Mouse (Mus musculus) kidney, embryonic 15.5 days (tissue): ENCODE measurements at regions not wholly inside any gene's neighbourhood (a gene's known extent, or its start where the extent isn't known, plus 50 kb on each side); places are given as distances from the start of the nearest gene placed in this dataset.

Experiments
- ATAC-seq: fragments of 200-750 bp; cut with Nextera tagmentation; replicated peaks from 2 replicates; pipeline ENCODE4 v1.8.0; 2017; ENCODE audit warnings: moderate TSS enrichment; ENCODE audit not compliant: low FRiP score
- H3K27ac ChIP-seq: fragments of 300-500 bp; sonication (generic); 2 replicates; pipeline ENCODE4 v1.5.1; 2015; ENCODE audit warnings: mild to moderate bottlenecking, inconsistent platforms
- H3K27me3 ChIP-seq: fragments of 300-500 bp; sonication (generic); 2 replicates; pipeline ENCODE4 v1.6.1; 2015; ENCODE audit warnings: inconsistent platforms
- H3K36me3 ChIP-seq: fragments of 300-500 bp; sonication (generic); 2 replicates; pipeline ENCODE4 v1.6.1; 2015; ENCODE audit warnings: inconsistent platforms
- H3K4me1 ChIP-seq: fragments of 300-500 bp; sonication (generic); 2 replicates; pipeline ENCODE4 v1.6.1; 2015; ENCODE audit warnings: inconsistent platforms
- H3K4me2 ChIP-seq: fragments of 300-500 bp; sonication (generic); 2 replicates; pipeline ENCODE4 v1.6.1; 2015; ENCODE audit warnings: moderate library complexity, mild to moderate bottlenecking, inconsistent platforms
- H3K4me3 ChIP-seq: fragments of 300-500 bp; sonication (generic); replicated peaks from 2 replicates; pipeline ENCODE4 v1.5.1; 2015; ENCODE audit warnings: mild to moderate bottlenecking, inconsistent platforms
- H3K9ac ChIP-seq: fragments of 300-500 bp; sonication (generic); 2 replicates; pipeline ENCODE4 v1.6.1; 2015; ENCODE audit warnings: mild to moderate bottlenecking, inconsistent platforms
- H3K9me3 ChIP-seq: fragments of 300-500 bp; sonication (generic); replicated peaks from 2 replicates; pipeline ENCODE4 v1.6.1; 2016; ENCODE audit warnings: inconsistent platforms
- WGBS: fragments of 180-500 bp; shearing (Covaris S2); methylation state at CpG from one replicate; pipeline ENCODE4 v1.1.7; 2015; ENCODE audit warnings: mixed read lengths; 5-methylcytosine and 5-hydroxymethylcytosine counted together

DNA sequence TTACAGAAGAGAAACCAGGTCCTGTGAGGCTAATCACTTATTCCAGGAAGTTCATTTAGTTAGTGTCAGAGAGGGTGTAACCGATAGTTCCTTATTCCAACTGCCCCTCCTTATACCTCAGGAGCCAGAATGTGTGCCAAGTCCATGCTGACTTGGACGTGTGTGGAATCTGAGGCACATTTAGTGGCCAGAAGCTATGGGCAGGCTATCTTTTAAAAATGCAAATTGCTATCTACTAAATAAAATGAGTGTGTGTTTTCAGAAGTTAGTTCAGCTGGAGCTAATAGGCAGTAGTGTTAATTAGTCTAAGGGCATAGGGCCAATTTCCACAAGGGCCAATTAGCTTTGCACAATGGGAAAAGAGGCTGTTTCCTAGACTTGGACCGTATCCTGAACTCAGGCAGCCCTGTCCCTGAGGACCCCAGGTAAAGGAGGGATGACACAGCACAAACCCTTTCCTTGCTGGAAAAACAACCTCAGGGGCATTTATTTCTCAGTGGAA is 168.5 kb downstream of the Icos start:
- H3K27me3 ChIP-seq: peaks cover 24% of the 10 kb centered on the region
- H3K9me3 ChIP-seq: no peaks in the 10 kb centered on the region
- 53% methylated on average over 3 of the region's 3 CpGs for WGBS
- peaks cover 32% of the 10 kb centered on the region for H3K4me1 ChIP-seq
- no peak overlapping the region for H3K4me2 ChIP-seq
- no peak overlapping the region for H3K4me3 ChIP-seq
- H3K9ac ChIP-seq: no peak overlapping the region
- no peak overlapping the region for H3K27ac ChIP-seq
- H3K36me3 ChIP-seq: no peaks in the 10 kb centered on the region
- no peak for ATAC-seq

DNA sequence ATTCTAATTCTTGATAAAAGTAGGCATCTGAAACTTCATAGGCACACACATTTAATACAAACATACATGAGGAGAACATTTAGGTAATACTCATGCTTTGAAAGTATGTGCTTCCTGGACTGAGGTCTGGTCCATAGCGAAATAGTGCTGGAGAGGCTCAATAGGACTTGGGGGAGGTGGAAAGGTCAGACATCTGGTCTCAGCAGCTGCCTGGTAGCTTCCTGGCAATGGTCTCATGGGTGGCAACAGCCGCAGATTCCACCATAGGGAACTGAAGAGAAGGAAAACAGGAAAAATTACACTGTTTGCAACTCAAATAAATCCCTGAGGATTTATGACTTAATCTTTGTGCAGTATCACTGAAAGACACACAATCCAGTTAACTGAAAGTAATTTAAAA is 174.0 kb downstream of the Icos start:
- no peak for ATAC-seq
- peaks cover 5% of the 10 kb centered on the region; the same call in 1 of the 2 replicates for H3K27me3 ChIP-seq
- H3K4me1 ChIP-seq: no peaks in the 10 kb centered on the region
- no peak overlapping the region for H3K9ac ChIP-seq
- H3K36me3 ChIP-seq: no peaks in the 10 kb centered on the region
- WGBS: 46% methylated on average over 2 of the region's 2 CpGs
- no peak overlapping the region for H3K4me2 ChIP-seq
- no peak overlapping the region for H3K27ac ChIP-seq
- no peaks in the 10 kb centered on the region for H3K9me3 ChIP-seq
- H3K4me3 ChIP-seq: no peak overlapping the region

DNA sequence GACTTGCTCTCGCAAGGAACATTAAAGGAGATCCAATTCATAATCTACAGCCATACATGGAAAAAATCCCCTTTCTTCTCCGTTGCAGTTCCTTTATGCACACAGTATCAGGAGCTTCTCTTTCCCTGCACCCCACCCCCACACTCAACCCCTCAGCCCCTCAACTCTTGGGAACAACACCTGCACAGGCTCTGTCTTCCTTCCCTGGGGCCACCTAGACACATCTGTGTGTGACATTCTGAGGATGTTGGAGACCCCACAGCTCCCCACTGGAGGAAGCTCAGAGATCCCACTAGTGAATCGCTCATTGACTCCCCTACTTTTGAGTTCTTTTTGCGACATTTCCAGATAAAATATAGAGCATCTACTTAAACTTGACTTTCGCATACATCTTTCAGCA is 174.4 kb downstream of the Icos start:
- Histone ChIP-seq H3K36me3 (no peaks in the 10 kb centered on the region), H3K27me3 (peaks cover under 1% of the 10 kb centered on the region; the same call in 1 of the 2 replicates), H3K9me3 (no peaks in the 10 kb centered on the region), H3K27ac (no peak overlapping the region), H3K4me3 (no peak overlapping the region), H3K9ac (no peak overlapping the region), H3K4me1 (no peaks in the 10 kb centered on the region), H3K4me2 (no peak overlapping the region)
- WGBS: 77% methylated on average over 5 of the region's 5 CpGs
- ATAC-seq: no peak

DNA sequence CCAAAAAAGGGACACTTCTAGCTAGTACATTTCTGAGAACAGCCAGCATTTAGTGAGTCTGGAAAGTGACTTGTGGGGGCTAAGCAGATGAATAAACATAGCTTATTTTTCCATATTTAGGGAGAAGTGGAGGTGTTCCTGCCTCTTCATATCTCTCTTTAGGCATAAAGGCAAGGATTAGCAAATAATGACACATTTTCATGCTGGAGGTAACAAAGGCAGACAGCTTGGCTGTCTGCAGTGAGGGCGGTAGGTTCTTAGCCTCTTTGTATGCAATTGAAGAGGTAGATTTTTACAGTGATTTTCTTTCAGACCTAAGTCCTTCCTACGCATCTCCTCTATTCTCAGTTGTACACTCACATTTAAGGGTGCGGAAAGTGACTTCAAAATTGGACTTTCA is 176.5 kb downstream of the Icos start:
- no peak for ATAC-seq
- Histone ChIP-seq H3K36me3 (no peaks in the 10 kb centered on the region), H3K4me2 (no peak overlapping the region), H3K4me3 (no peak overlapping the region), H3K9me3 (no peaks in the 10 kb centered on the region), H3K27me3 (no peaks in the 10 kb centered on the region), H3K4me1 (no peaks in the 10 kb centered on the region), H3K27ac (no peak overlapping the region), H3K9ac (no peak overlapping the region)
- 98% methylated on average over 3 of the region's 3 CpGs for WGBS

DNA sequence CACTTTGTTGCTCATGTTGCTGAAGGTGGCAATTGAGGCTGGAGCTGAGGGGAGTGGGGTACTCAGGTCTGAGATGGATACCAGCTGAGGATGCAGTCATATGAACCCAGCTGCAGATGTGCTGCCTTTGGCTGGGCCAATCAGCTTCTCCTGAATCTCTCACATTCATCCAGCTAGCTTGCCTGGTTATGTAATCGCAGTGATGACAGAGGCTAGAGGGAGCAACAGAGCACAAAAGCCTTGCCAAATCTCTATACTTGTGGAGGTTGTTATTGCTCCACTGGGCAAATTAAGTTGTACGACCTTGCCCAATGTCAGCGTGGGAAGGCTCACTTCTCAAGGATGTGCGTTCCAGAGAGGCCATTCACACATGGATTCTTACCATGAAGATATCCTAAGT is 179.5 kb downstream of the Icos start:
- H3K27me3 ChIP-seq: no peaks in the 10 kb centered on the region
- no peak for ATAC-seq
- H3K4me3 ChIP-seq: no peak overlapping the region
- no peaks in the 10 kb centered on the region for H3K36me3 ChIP-seq
- 75% methylated on average over 4 of the region's 4 CpGs for WGBS
- no peak overlapping the region for H3K4me2 ChIP-seq
- no peaks in the 10 kb centered on the region for H3K4me1 ChIP-seq
- H3K9me3 ChIP-seq: no peaks in the 10 kb centered on the region
- no peak overlapping the region for H3K27ac ChIP-seq
- no peak overlapping the region for H3K9ac ChIP-seq

DNA sequence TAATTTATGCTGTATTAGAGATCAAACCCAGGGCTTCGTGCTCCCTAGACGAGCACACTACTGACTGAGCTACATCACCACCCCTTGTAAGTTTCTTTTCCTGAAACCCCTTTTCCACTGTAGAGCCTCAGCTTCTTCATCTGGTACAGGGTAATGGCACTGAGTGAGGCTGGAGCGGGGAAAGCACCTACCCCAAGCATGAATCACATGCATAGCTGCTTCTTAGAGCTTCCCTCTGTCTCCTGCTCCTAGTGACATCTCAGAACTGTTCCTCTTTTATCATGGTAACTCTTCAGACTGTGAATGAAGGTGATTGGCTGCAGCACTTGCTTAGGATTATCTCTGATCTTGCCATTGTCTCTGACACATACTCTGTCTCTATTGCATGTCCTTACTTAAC is 182.8 kb downstream of the Icos start:
- ATAC-seq: no peak
- Histone ChIP-seq H3K9me3 (no peaks in the 10 kb centered on the region), H3K4me3 (no peak overlapping the region), H3K4me2 (no peak overlapping the region), H3K27me3 (no peaks in the 10 kb centered on the region), H3K27ac (no peak overlapping the region), H3K4me1 (no peaks in the 10 kb centered on the region), H3K36me3 (no peaks in the 10 kb centered on the region), H3K9ac (no peak overlapping the region)
- WGBS: 85% methylated on average over 3 of the region's 3 CpGs

DNA sequence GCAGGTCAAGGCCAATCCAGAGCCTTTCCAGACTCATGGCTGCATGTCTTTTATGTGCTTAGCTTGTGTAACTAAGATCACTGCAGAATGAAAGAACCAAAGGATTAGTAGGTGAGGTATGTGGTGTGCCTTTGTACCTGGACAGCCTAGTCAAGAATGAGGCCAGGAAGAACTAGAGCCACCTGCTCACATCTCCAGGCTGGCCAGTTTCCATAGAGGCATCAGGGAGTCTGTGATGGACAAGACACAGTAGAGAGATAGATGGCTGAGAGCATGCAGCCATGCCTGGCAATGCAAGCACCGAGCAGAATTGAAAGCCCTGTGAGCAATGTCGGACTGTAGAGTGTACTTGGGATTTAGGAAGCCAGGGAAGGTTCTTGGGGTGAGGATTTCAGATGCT is 186.5 kb downstream of the Icos start:
- WGBS: 87% methylated on average over 2 of the region's 2 CpGs
- no peak for ATAC-seq
- Histone ChIP-seq H3K27me3 (no peaks in the 10 kb centered on the region), H3K4me1 (no peaks in the 10 kb centered on the region), H3K9ac (no peak overlapping the region), H3K27ac (no peak overlapping the region), H3K36me3 (no peaks in the 10 kb centered on the region), H3K9me3 (no peaks in the 10 kb centered on the region), H3K4me3 (no peak overlapping the region), H3K4me2 (no peak overlapping the region)

DNA sequence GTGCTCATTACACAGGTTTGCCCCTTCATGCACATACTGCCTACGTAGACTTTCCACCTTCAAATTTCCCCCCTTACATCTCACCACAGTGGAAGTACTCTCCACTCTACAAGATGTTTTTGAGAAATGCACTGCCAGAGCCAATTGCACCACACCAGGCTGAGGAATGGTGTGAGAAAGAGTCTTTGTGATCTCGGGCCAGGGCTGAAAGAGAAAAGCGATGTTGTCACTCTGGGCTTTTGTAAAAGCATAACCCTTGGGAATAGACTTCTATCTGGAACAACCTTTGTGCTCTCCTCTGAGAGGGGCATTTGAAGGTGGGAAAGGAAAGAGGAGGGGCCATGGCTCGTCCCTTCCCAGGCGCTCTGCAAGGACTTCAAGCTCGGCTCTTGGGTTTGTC is 194.2 kb downstream of the Icos start:
- Histone ChIP-seq H3K4me3 (no peak overlapping the region), H3K4me2 (no peak overlapping the region), H3K27ac (no peak overlapping the region), H3K9me3 (no peaks in the 10 kb centered on the region), H3K4me1 (no peaks in the 10 kb centered on the region), H3K27me3 (no peaks in the 10 kb centered on the region), H3K36me3 (no peaks in the 10 kb centered on the region), H3K9ac (no peak overlapping the region)
- no peak for ATAC-seq
- 81% methylated on average over 6 of the region's 6 CpGs for WGBS

DNA sequence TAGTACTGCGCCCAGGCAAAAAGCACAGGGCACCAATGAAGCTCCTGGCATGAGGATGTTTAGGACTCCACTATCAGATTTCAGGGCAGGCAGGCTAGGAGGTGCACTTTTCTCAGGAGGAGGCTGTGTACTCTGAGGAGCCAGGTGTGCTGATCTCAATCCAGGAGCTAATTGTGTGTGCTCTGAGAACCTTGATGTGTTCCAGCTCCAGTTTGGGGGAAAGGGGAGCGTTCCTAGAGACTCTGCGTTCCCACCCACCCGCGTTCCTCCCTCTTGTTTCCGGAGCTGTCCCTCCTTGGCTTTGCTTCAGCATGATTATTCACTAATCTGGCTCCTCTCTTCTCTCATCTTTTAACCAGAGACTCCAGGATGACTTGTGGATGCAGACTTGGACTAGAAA is 195.2 kb downstream of the Icos start:
- Histone ChIP-seq H3K4me3 (no peak overlapping the region), H3K9me3 (no peaks in the 10 kb centered on the region)
- no peak for ATAC-seq

DNA sequence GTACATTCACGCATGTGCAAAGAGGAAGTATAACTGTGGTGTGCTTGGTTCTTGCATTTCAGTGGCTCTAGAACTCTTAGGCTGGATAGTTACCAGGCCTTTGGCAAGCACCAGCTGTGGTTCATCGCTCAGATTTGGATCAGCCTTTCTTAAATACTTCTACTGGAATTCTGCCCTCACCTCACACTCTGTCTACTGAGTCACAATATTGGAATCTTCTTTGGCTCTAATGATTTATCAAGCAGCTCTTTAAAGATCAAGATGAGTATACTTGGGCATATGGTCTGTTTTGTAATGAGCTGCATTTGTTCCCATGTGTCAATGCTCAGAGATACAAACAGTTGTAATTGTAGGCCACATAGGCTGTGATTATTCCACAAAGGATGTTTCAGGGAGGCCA is 197.5 kb downstream of the Icos start:
- 0 out of 2 replicates have a peak, but pooled peaks cover 3% of the 10 kb centered on the region for H3K27me3 ChIP-seq
- ATAC-seq: no peak
- 88% methylated on average over 2 of the region's 2 CpGs for WGBS

More for the DNA sequence above, 195.2 kb downstream of the Icos start:
- WGBS: 70% methylated on average over 6 of the region's 6 CpGs
- no peak overlapping the region for H3K27ac ChIP-seq
- H3K4me2 ChIP-seq: no peak overlapping the region
- H3K27me3 ChIP-seq: no peaks in the 10 kb centered on the region
- H3K4me1 ChIP-seq: no peaks in the 10 kb centered on the region
- H3K9ac ChIP-seq: no peak overlapping the region
- no peaks in the 10 kb centered on the region for H3K36me3 ChIP-seq

DNA sequence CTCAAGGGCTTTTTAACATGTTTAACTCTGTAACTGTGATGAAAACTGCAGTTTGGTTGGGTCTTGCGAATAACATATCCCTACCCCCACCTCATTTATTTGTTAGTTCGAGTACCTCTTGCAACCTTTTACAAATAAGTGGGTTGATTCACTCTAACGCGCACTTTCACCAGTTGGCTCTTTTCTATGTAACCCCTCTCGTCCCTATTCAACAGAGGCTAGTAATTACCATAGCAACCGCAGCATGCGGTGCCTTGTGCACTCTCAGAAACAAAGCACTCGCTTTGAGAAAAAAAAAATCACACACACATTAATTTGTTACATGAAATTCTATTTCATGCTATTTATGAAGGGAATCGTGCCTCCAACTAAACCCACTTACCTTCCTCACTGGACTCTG is 201.7 kb downstream of the Icos start:
- no peak overlapping the region for H3K4me2 ChIP-seq
- no peak for ATAC-seq
- H3K9me3 ChIP-seq: no peaks in the 10 kb centered on the region
- no peak overlapping the region for H3K9ac ChIP-seq
- no peak overlapping the region for H3K4me3 ChIP-seq
- H3K36me3 ChIP-seq: no peaks in the 10 kb centered on the region
- no peak overlapping the region for H3K27ac ChIP-seq
- H3K27me3 ChIP-seq: peaks cover 7% of the 10 kb centered on the region; the same call in 1 of the 2 replicates
- 84% methylated on average over 9 of the region's 9 CpGs for WGBS
- peaks cover 10% of the 10 kb centered on the region for H3K4me1 ChIP-seq

More for the DNA sequence above, 197.5 kb downstream of the Icos start:
- Histone ChIP-seq H3K9me3 (no peaks in the 10 kb centered on the region), H3K36me3 (no peaks in the 10 kb centered on the region), H3K9ac (no peak overlapping the region), H3K4me1 (no peaks in the 10 kb centered on the region), H3K4me3 (no peak overlapping the region), H3K4me2 (no peak overlapping the region), H3K27ac (no peak overlapping the region)

DNA sequence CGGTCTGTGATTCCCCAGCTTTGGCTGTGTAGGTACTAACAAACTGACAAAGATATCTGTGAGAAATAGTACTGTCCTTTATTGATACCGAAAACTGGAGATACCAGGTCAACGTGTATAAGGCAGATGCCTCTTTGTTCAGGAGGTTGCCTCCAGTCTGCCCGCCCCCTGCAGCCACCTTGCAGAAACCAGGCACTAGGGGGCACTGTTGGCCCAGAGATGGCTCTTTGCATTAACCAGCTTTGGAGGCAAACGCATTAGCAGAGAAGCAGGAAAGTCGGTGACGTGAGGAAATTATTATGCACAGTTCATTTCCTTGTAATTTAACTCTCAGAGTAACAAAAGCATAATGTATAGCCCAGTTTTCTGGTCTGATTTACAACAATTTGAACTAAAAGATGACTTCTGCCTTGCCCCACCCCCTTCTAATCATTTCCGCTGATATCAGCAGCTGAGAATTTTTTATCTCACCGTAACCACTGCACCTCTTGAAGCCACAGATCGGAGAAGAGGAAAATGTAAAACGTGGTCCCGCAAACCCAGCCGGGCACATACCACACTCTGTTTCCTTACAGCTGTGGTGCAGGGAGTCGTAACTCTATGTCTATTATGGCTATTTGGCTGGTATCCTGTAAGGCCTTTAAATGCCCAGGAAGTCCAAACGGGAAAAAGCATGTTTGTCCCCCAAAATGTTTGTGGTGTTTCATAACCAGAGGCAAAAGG is 203.5 kb downstream of the Icos start:
- H3K4me2 ChIP-seq: peak overlapping the region; percentile 57
- WGBS: 17% methylated on average over 15 of the region's 15 CpGs

More for the DNA sequence above, 203.5 kb downstream of the Icos start:
- ATAC-seq: peak; percentile 80
- Histone ChIP-seq H3K9ac (no peak overlapping the region), H3K36me3 (no peaks in the 10 kb centered on the region), H3K4me1 (peaks cover 10% of the 10 kb centered on the region), H3K27me3 (peaks cover 7% of the 10 kb centered on the region; the same call in 1 of the 2 replicates), H3K4me3 (peak overlapping the region; percentile 25), H3K9me3 (no peaks in the 10 kb centered on the region), H3K27ac (no peak overlapping the region; the same call in 1 of the 2 replicates)
